In genomic region chr16:29374636-29375035, GRCm38 (mm10) we compare ENCODE assay signal across 16 mouse cellular contexts. TPM values are rescaled to one million over a fixed set of nuclear protein-coding genes. Genes with fewer than 3 reads are reported as not detected.
A peak's percentile ranks its signal among the peaks of the same experiment; 100 is the strongest.
DNase-seq lines count a peak whose midpoint lies in the region.
"Had no signal": no experiment of that assay in that cellular context is flagged by ENCODE, and none has a peak within 500 bp of the region (broad histone marks: within the 10 kb centered on the region; RNA-seq: fewer than 3 reads in every experiment).

No protein-coding gene starts in this region.

- peak; percentile 6 for DNase-seq in left cerebral cortex, adult 11 months (ENCODE audit: low spot score)
- no peak for DNase-seq in left cerebral cortex, postnatal 4 days
- peak; percentile 30 to 61 for DNase-seq in frontal cortex, postnatal 36 days (ENCODE audit: low spot score in 2 of 2)
- DNase-seq in left cerebral cortex, postnatal 36 days (ENCODE audit: low spot score in 2 of 2): peak; percentile 26 to 38
- DNase-seq in telencephalon, adult 2 months (ENCODE audit: low read depth, low spot score): peak; percentile 50
- no peak for DNase-seq in layer of hippocampus, adult 11-12 months (ENCODE audit: low spot score)
- DNase-seq in lung, adult 18-20 months: no peak
- DNase-seq: adrenal gland, adult 2 months; adrenal gland, postnatal 25 days; cerebellum, adult 2 months; cerebellum, postnatal 10 days; gastrocnemius, postnatal 14 days; heart, adult 2 months; heart, postnatal 14 days had no signal

- intact Hi-C loops in left cerebral cortex, postnatal 4 days (cut with DNase I): no loop called here
- intact Hi-C loops in left cerebral cortex, postnatal 36 days (cut with DNase I): no loop called here

RNA-seq across cellular contexts. Expression of gene Atp13a5, which starts 3.9 kb away (rescaled TPM):
- total RNA-seq in left cerebral cortex, postnatal 4 days (2021): 1 to 10 TPM; 4.9 to 5.3 TPM
- 10 to 100 TPM in 1 of 2 experiments, 1 to 10 TPM in 1; 9.3 to 12.7 TPM for total RNA-seq in left cerebral cortex, postnatal 36 days (2021)
- total RNA-seq: adrenal gland, adult 2 months; adrenal gland, postnatal 25 days; ES-E14; heart, adult 2 months; heart, postnatal 14 days; hematopoietic stem cell, adult 5-6 weeks had no signal

Comparison
In these comparisons a context has a peak if more than half of its experiments do, and no peak if none do; other contexts are left out.
1. DNase-seq: peak in left cerebral cortex, adult 11 months (single experiment), frontal cortex, postnatal 36 days (2 of 2), left cerebral cortex, postnatal 36 days (2 of 2) and telencephalon, adult 2 months (single experiment); none in left cerebral cortex, postnatal 4 days (single experiment), layer of hippocampus, adult 11-12 months (single experiment) and lung, adult 18-20 months (0 of 2).